Mouse (Mus musculus) testis, adult 2 months (tissue): ENCODE results near the gene Zfp979.
"Not testable (repeated sequence)": the region's sequence is repeated elsewhere in the genome, so short reads cannot be mapped to it uniquely, and the experiment has no call there.

Source experiments
- CTCF ChIP-seq: fragments of 200-500 bp; IDR thresholded peaks from 2 replicates; pipeline ENCODE4 v1.5.1; 2012; ENCODE audit warnings: low read depth, mild to moderate bottlenecking, inconsistent platforms, low read length, moderate library complexity; ENCODE audit not compliant: control insufficient read depth, insufficient read depth, insufficient replicate concordance
- POLR2A ChIP-seq: fragments of 200-500 bp; IDR thresholded peaks from 2 replicates; pipeline ENCODE4 v1.6.1; 2012; ENCODE audit warnings: low read depth, mild to moderate bottlenecking, inconsistent platforms, low read length, moderate library complexity; ENCODE audit not compliant: control insufficient read depth

DNA sequence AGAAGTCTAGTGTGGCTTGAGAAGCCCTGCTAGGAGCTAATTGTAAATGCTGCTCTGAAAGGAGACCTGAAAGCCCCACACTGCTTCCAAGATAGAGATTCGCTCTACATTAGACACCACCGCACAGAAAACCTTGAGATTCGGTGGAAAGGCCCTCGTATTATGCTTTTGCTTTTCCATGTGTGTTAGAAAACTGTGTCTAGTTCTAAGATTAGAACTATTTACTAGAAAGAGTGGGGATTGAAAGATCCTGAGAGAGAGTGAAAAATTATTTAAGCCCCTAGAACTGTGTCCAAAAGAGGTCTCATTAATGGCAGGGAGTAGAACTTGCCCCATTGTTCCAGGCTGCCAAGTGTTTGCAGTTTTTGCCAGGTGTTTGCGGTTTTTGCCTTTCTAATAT is 12.9 kb upstream of the Zfp979 start:
- not testable (repeated sequence) for TF ChIP-seq CTCF, POLR2A
